Mouse (Mus musculus): Measurements from ENCODE around the gene Cd180. TPM values are rescaled to one million over a fixed set of nuclear protein-coding genes. Genes with fewer than 3 reads are reported as not detected.

Gene Cd180
- total RNA-seq, 2 experiments from 2014 or later: 0.41 to 1.2 TPM

GRCm38 (mm10) chr13:102768512-102768911 is 75.2 kb downstream of the Cd180 start:
- intact Hi-C loops (cut with DNase I): no loop called here
- DNase-seq: no peak

GRCm38 (mm10) chr13:102770194-102770593 is 76.8 kb downstream of the Cd180 start:
- no peak for DNase-seq
- intact Hi-C loops (cut with DNase I): no loop called here

- intact Hi-C loops (cut with DNase I): no loop called here
- DNase-seq: no peak
Observed at GRCm38 (mm10) chr13:102773169-102773568, 79.8 kb downstream of the Cd180 start.

- intact Hi-C loops (cut with DNase I): no loop called here
- DNase-seq: no peak
Observed at GRCm38 (mm10) chr13:102774786-102775201, 81.4 kb downstream of the Cd180 start.

- DNase-seq: no peak
- intact Hi-C loops (cut with DNase I): no loop called here
Observed at GRCm38 (mm10) chr13:102775506-102775905, 82.1 kb downstream of the Cd180 start.

- no peak for DNase-seq
- intact Hi-C loops (cut with DNase I): no loop called here
Observed at GRCm38 (mm10) chr13:102778859-102779258, 85.5 kb downstream of the Cd180 start.

GRCm38 (mm10) chr13:102779275-102779674 is 85.9 kb downstream of the Cd180 start:
- DNase-seq: no peak
- intact Hi-C loops (cut with DNase I): no loop called here

GRCm38 (mm10) chr13:102783531-102784310 is 90.4 kb downstream of the Cd180 start:
- no peak for DNase-seq
- intact Hi-C loops (cut with DNase I): no loop called here

- intact Hi-C loops (cut with DNase I): no loop called here
- DNase-seq: no peak
Observed at GRCm38 (mm10) chr13:102786666-102787230, 93.4 kb downstream of the Cd180 start.

All from heart, postnatal 14 days (tissue).